Mouse (Mus musculus): ENCODE data around the gene Grip2.

DNA sequence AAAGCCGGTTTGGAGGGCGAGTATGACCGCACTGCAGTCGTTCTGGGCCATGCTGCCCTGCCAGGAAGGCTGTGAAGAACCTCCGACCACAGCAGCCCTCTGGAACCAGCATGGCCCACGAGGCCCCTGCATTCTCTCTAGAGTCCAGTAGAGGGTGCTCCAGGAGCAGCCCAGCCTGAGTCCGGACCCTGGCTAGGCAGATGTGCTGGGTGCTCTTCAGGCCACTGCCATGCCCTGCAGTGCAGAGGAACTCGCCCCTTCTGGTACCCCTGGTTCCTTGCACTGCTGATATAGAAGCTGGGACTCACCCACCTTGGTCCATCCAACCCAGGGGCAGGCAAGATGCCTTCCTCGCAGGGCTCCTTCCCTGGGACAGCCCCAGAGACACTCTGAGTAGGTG, 50.5 kb downstream of the Grip2 start:
- TF ChIP-seq CTCF (conservative IDR thresholded peaks at IDR 0.05; ENCODE audit: insufficient read depth, insufficient read length, low read depth, low read length) (peak; percentile 84), POLR2A (IDR thresholded peaks at IDR 0.05; ENCODE audit: low read depth, low read length) (no peak)
